Mouse (Mus musculus) kidney, adult 9 months (tissue): ENCODE measurements at regions not wholly inside any gene's neighbourhood (a gene's known extent, or its start where the extent isn't known, plus 50 kb on each side); places are given as distances from the start of the nearest gene placed in this dataset.
A peak's percentile ranks its signal among the peaks of the same experiment; 100 is the strongest.

ENCODE experiments used
- DNase-seq: peaks from one replicate; pipeline ENCODE4 v3.0.0; 2022

DNA sequence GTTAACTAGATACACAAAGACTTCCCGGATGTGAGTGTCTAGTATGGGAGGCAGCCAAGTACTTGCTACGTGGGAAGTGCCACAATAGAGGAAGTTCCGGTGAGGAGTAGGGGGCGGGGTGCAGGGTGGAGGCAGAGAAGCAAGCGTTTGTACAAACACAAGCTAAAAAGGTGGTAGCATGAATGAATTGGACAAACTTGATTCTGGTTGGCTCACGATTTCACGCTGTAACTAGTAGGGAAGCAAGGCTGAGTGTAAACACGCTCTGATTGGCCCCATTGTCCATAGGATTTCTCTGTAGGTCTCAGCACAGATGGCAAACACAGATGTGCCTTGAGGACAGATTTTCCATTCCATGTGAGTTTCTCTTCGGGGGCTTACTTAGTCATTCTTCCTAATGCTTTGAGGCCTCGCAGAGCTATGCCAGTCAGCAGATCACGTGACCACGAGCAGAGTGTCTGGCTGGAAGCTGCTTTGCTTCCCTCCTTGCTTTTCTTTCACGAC is 76.6 kb upstream of the Ptgfr start:
- peak; percentile 42 for DNase-seq

DNA sequence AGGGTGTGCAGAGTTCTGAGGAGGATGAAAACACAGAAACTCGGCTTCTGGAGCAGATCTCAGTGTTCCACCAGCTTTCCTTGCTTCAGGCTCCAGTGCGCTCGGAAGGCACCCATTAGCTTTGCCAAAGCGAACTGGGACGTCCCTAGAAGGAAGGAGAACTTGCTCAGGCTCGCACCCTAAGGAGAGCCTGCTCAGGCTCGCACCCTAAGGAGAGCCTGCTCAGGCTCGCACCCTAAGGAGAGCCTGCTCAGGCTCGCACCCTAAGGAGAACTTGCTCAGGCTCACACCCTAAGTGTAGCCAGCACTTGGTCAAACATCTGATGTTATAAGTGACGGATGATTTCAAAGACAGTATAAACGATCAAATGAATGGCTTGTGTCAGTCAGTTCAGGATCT is 74.9 kb upstream of the Ptgfr start:
- DNase-seq, result peak; percentile 17

DNA sequence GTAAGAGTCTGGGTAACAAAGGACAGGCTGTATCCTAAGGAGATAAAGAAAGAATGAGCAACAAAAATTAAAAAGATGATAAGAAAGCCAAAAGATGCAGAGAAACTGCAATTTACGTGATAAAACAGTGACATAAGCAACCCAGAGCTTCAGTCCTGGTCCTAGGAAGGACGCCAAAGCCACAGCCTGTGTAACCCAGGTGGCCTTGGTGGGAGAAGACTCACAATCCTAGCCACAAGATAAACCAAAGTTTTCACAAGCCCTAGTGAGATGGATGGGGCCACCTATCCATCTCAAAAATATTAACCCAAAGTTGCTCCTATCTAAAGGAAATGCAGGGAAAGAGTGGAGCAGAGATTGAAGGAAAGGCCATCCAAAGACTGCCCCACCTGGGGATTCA is 73.4 kb upstream of the Ptgfr start:
- no peak for DNase-seq

DNA sequence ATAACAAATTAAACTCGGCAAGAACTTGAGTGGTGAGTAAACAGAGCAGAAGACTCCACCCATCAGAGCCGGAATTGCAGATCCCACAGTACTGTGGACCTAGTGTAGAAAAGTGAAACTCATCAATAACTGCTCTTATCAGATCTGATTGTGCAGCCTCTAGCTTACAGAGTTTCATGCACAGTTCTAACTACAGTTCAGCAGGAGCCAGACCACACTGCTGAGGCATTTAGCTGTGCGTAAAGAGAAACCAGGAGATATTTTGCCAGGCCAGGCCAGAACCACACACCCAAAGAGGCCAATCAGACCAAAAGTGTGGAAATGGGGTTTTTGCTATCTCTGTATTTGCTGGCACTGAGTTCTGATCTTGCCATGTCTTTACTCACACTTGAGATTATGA is 71.9 kb upstream of the Ptgfr start:
- no peak for DNase-seq

DNA sequence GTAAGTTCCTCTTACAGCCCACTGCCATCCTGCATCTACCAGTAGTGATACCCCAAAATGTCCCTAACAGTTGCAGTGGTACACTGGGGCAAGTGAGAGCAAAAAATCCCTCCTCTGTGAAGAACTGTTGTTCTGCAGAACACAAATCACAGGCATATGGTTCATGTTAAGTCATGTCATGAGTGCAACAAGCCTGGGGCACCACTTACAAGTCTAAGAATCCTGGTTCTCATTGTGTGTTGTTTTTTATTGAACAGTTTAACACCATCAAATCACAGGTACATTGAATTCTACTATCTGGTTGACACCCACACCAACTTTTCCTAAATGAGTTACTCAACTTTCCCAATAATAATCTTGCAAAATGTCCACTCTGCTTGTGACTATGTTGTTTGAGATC is 71.5 kb upstream of the Ptgfr start:
- DNase-seq, result no peak

DNA sequence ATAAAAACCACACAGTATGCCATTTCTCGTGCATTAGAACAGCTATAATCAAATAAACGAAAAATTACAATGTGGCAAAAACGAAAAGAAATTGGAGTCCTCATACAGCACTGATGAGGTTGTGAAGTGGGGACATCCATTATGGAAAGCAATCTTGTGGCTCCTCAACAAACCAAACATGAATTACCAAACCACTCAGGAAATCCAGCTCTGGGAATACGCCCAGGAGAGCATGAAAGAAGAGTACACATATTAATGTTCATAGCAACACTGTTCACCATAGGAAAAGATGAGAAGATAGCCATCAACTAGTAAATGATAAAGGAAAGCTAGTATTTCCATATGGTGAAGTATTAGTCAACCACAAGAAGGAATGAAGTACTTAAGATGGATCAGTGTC is 68.3 kb upstream of the Ptgfr start:
- no peak for DNase-seq

DNA sequence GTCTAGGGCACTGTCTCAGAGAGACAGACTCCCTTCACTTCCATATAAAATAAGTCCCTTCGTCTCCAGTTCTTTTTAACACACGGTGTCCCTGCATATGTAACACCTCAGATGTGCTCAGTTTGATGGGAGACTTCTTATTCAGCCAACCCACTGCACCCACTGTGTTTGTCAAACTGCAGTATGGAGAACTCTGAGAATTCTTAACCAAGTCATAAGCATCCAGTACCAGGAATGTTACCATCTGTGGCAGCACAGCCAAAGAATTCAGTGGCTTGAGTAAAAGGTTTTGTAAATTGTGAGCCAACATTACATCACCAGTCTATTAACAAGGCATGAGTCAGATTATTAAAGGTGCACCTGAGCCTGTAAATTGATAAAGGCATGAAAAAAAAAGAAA is 65.7 kb upstream of the Ptgfr start:
- DNase-seq, result no peak

DNA sequence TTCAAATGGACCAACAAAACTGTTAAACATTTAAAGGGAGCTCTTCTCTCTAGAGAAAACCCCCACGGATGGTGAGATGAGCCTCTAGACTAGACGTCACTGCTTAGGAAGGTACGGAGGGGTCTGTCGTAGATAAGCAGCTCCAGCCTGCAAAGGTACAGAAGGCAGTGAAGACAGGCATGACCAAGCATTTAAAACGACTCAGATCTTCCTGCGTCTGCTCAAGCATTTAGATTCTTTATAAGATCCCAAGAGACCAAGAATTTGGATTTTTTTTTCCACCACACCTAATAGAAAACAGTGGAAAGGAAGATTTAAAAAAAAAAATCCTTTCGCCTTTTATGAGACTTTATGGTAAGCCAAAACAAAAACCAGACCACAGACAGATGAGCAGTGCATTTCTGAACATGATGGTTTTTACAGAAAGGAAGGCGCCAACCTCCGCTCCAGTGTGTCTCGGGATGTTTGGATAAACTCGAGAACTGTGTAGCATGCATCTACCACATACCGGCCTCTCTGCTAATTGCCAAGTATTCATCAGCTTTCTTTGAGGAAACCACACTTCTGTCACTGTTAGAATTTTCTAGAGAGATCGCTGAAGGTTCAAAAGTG is 64.9 kb upstream of the Ptgfr start:
- no peak for DNase-seq

DNA sequence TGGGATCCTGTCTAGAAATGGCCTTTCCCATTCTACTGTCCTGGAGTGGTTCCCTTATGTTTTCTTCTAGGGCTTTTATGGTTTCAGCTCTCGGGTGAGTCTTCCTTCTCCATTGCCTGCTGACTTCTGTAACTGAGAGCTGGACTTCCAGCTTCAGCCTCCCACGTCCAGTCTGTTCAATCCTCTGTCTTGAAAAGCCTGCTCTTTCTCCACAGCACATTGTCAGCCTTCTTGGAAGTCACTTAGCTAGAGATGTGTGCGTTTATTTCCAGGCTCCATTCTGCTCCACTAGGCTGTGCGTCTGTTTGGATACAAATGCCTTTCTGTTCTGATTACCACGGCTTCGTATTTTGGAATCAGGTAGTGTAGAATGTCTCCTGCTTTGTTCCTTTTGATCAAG is 62.2 kb upstream of the Ptgfr start:
- DNase-seq, result no peak

DNA sequence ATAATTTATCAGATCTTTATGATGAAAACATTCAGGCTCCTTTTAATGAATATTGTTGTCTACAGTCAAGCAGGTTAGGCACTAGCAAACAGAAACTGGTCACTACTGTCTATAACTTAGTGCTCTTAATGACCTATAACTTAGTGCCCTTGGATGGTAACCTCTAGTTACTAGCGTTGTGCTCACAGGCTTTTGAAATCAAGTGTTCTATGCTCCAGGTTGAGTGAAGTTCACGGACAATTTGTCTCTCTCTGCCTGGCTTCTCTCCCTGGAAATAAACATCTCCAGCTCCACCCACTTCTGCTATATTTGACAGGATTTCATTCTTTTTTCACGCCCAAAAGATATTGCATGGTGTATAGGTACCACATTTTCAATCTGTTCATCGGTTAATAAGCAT is 61.7 kb upstream of the Ptgfr start:
- no peak for DNase-seq

DNA sequence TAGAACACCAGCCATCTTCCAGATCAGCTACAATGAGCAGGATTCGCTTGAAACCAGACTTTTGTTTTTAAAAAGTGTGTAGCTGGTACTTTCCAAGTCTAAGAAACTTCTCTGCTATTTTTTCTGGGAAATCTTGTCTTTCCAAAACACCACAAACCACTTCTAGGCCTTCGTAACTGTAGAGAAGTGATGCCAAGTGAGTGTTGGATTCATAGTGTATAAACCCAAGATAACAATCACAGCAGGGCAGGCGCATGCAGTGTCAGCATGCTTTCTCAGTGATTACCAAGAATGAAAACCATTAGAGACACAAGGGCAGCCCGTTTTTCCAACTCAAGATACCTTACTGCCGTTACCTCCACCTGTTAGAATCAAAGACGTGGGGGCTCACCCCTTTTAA is 58.9 kb upstream of the Ptgfr start:
- no peak for DNase-seq

DNA sequence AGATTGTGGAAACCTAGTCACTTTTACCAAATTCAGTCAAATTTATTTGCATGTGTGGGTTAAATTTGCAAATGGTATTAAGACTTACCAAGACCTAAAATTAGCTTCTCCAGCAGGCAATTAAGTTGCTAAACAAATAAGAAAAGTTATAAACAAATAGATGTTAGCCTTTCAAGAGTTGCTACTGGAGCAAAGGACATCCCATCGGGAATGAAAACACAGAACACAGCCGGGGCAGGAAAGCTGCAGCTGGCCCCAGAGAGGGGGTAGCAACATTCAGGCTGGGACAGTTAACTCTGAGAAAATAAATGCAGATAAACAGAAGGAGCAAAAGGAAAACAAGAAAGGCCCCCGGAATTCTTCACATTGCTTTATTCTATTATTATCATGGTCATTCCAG is 57.3 kb upstream of the Ptgfr start:
- no peak for DNase-seq

DNA sequence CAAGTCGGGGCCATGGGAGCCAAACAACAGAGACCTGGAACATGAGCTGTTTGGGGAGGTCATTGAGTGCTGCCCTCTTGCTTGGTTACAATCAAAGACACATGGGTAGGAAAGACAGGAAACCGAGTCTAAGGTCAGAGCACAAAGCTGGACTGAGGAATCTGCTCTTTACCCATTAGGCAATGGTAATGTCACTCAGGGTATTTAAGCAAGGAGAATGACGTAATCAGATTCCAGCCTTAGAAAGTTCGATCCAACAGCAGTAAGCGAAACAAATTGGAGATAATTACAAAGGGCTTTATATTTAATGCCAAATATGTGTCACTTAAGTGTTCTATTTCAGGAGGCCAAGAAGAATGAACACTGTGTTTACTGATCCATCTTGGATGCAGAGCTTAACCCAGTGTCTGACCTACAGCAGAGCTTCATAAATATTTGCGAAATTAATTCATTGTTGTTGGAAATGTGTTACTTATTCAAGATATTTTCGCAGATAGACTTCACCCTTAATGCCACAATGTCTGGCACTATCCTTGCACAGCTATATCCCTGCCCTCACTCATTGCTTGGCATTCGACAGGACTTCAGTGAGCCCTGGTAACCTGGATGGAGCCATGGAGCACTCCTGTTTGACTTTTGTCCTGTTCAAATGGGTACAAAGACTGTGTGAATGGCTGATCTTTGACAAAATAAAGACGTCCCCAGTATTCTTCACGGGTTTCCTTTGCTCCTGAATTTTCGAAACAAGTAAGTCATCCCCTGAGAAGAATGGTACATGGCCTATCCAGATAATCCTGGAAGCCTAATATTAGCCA is 56.2 kb upstream of the Ptgfr start:
- no peak for DNase-seq

DNA sequence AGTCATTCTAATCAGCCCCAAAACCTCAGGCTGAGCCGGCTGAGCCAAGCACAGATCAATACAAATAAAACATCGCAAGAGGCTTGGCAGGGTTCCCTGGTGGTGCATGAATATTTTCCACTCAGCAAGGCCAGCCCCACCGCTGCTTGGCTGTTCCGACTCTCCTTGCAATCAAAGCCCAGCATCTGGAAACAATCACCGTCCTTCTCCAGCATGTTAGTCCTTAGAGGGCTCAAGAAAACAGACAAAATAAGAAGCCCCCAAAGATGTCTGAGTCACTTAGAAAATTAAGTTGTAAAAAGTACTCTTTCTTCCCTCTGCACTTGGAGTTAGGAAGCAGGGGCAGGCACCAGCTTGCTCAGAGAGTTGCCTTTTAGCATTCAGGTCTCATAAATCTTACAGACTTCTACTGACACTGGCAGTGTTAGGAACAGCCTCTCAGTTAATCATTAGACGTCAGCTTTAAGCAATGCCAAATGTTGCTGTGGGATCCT is 54.4 kb upstream of the Ptgfr start:
- peak; percentile 72 for DNase-seq

DNA sequence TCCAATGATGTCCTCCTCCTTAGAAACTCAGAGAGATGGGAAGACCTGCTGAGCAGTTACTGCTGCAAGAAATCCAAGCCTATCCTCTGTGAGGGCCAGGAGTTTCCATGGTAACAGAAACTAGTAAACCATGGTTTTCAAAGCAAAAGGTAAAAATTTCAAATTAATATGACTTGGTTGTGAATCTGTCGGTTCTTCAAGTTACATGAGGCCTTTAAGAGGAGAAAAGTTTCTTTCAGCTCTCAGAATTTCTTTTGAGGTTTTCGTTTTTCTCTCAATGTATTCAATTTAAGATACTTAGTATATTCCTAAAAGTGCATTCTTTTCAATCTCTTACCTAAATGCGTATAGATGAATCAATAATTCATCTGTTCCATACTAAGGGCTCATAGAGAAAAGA is 53.9 kb upstream of the Ptgfr start:
- no peak for DNase-seq

DNA sequence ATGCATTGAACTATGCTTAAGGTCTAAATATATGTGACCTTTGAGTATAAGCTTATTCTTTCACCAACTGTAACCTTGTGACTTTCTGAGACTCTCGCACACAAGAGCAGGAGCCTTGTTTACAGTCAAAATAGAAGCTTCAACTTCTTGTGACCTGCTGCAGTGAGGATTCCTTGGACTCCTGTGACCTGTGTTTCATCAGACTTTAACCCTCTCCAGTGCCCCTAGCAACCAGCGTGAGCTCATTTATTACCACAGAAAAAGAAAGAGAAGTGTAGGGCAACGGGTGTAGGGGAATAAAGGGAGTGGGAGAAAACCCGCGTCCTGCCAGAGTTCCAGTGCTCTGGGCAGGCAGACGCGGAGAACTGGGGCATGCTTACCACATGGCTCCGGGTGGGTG is 52.3 kb upstream of the Ptgfr start:
- DNase-seq, result peak; percentile 31
